Mouse (Mus musculus) thymus, adult 18-20 months (tissue): ENCODE data around the gene Ppp1cc.
"Not testable (repeated sequence)": the region's sequence is repeated elsewhere in the genome, so short reads cannot be mapped to it uniquely, and the experiment has no call there.

Experiments
- DNase-seq, 2 experiments: peaks; one replicate each; pipeline ENCODE4 v3.0.0; 2022; ENCODE audit warnings: mixed read lengths in 2 of 2

Gene Ppp1cc

GRCm38 (mm10) chr5:122138856-122139255 is 19.2 kb upstream of the Ppp1cc start:
- no peak for DNase-seq

GRCm38 (mm10) chr5:122139771-122140170 is 18.3 kb upstream of the Ppp1cc start:
- DNase-seq: not testable (repeated sequence)

GRCm38 (mm10) chr5:122140723-122141122 is 17.4 kb upstream of the Ppp1cc start, which contains the start of gene Ccdc63:
Gene Ccdc63 (minus strand): TSS chr5:122140823.
- DNase-seq: no peak

GRCm38 (mm10) chr5:122142230-122142992 is 15.7 kb upstream of the Ppp1cc start:
- no peak for DNase-seq

- no peak for DNase-seq
Measured at GRCm38 (mm10) chr5:122143543-122143942, 14.5 kb upstream of the Ppp1cc start.

GRCm38 (mm10) chr5:122144825-122145224 is 13.3 kb upstream of the Ppp1cc start:
- no peak for DNase-seq

GRCm38 (mm10) chr5:122145381-122146055 is 12.6 kb upstream of the Ppp1cc start:
- peak in 1 of 2 experiments; percentile 72 for DNase-seq

- DNase-seq: peak in 1 of 2 experiments; percentile 52
Measured at GRCm38 (mm10) chr5:122146056-122146580, 12.0 kb upstream of the Ppp1cc start.

- no peak for DNase-seq
Measured at GRCm38 (mm10) chr5:122146609-122147008, 11.5 kb upstream of the Ppp1cc start.

- no peak for DNase-seq
Measured at GRCm38 (mm10) chr5:122148107-122148506, 10.0 kb upstream of the Ppp1cc start.

- no peak for DNase-seq
Measured at GRCm38 (mm10) chr5:122149259-122149658, 8.8 kb upstream of the Ppp1cc start.

GRCm38 (mm10) chr5:122152508-122152907 is 5.6 kb upstream of the Ppp1cc start:
- DNase-seq: not testable (repeated sequence)

GRCm38 (mm10) chr5:122154006-122154405 is 4.1 kb upstream of the Ppp1cc start:
- DNase-seq: no peak

- DNase-seq: no peak
Measured at GRCm38 (mm10) chr5:122154782-122155181, 3.3 kb upstream of the Ppp1cc start.

GRCm38 (mm10) chr5:122155613-122156012 is 2.5 kb upstream of the Ppp1cc start:
- DNase-seq: no peak

- no peak for DNase-seq
Measured at GRCm38 (mm10) chr5:122156486-122156885, 1.6 kb upstream of the Ppp1cc start.

- no peak for DNase-seq
Measured at GRCm38 (mm10) chr5:122158557-122159515, 758 bp downstream of the Ppp1cc start.

- DNase-seq: no peak
Measured at GRCm38 (mm10) chr5:122163194-122163593, 5.1 kb downstream of the Ppp1cc start.

- DNase-seq: no peak
Measured at GRCm38 (mm10) chr5:122164011-122164410, 5.9 kb downstream of the Ppp1cc start.

GRCm38 (mm10) chr5:122165233-122165915 is 7.3 kb downstream of the Ppp1cc start:
- no peak for DNase-seq

- no peak for DNase-seq
Measured at GRCm38 (mm10) chr5:122166636-122167161, 8.6 kb downstream of the Ppp1cc start.
